Mouse (Mus musculus) MEL (cell line): ENCODE results near the gene Rnf5.

Source experiments
- CTCF ChIP-seq, 3 experiments: IDR thresholded peaks in 2 of 3; conservative IDR thresholded peaks in 1 of 3; 2 replicates each; pipeline ENCODE4 v1.5.1; 2011 to 2012; ENCODE audit warnings: low read length in 3 of 3, low read depth in 2 of 3, mild to moderate bottlenecking in 2 of 3, improper control_type of control experiment in 1 of 3, inconsistent platforms in 1 of 3, mixed read lengths in 1 of 3, moderate library complexity in 1 of 3; ENCODE audit not compliant: control insufficient read depth in 1 of 3, insufficient read depth in 1 of 3, poor library complexity in 1 of 3, severe bottlenecking in 1 of 3
- KAT2A ChIP-seq: conservative IDR thresholded peaks from 2 replicates; pipeline ENCODE4 v1.6.1; 2012; ENCODE audit warnings: low read depth, low read length, improper control_type of control experiment, inconsistent platforms
- MYC ChIP-seq: IDR thresholded peaks from 2 replicates; pipeline ENCODE4 v1.6.1; 2011; ENCODE audit warnings: low read depth, mild to moderate bottlenecking, low read length, improper control_type of control experiment, moderate library complexity

- no peak for TF ChIP-seq CTCF (IDR thresholded peaks at IDR 0.05 in 2 of 3, conservative IDR thresholded peaks at IDR 0.05 in 1 of 3; ENCODE audit: control insufficient read depth in 1 of 3, insufficient read depth in 1 of 3, low read depth in 2 of 3, low read length in 3 of 3, poor library complexity in 1 of 3, severe bottlenecking in 1 of 3)
- TF ChIP-seq MYC, result no peak
- TF ChIP-seq KAT2A, result no peak
These were observed 19.7 kb downstream of the Rnf5 start for GRCm38 (mm10) chr17:34583819-34584218.
